Mouse (Mus musculus) limb, embryonic 14.5 days (tissue): ENCODE measurements at regions not wholly inside any gene's neighbourhood (a gene's known extent, or its start where the extent isn't known, plus 50 kb on each side); places are given as distances from the start of the nearest gene placed in this dataset.

ENCODE experiments used
- ATAC-seq: fragments of 200-750 bp; cut with Nextera tagmentation; 2 replicates; pipeline ENCODE4 v1.8.0; 2017; ENCODE audit warnings: low read depth, moderate number of reproducible peaks, moderate TSS enrichment; ENCODE audit not compliant: low FRiP score
- DNase-seq: peaks from one replicate; pipeline ENCODE4 v3.0.0-alpha.2; 2015; ENCODE audit warnings: low spot score
- H3K27ac ChIP-seq: fragments of 300-500 bp; sonication (generic); replicated peaks from 2 replicates; pipeline ENCODE4 v1.5.1; 2014; ENCODE audit warnings: low read depth, mild to moderate bottlenecking, low read length, moderate library complexity, mixed read lengths
- H3K27me3 ChIP-seq: fragments of 300-500 bp; sonication (generic); 2 replicates; pipeline ENCODE4 v1.6.1; 2014; ENCODE audit warnings: low read length, mixed read lengths; ENCODE audit not compliant: control insufficient read depth, insufficient read depth
- H3K36me3 ChIP-seq: fragments of 300-500 bp; sonication (generic); 2 replicates; pipeline ENCODE4 v1.6.1; 2014; ENCODE audit warnings: mild to moderate bottlenecking, low read length, moderate library complexity, mixed read lengths; ENCODE audit not compliant: control insufficient read depth, insufficient read depth
- H3K4me1 ChIP-seq: fragments of 300-500 bp; sonication (generic); 2 replicates; pipeline ENCODE4 v1.6.1; 2014; ENCODE audit warnings: antibody characterized with exemption, low read length, mixed read lengths; ENCODE audit not compliant: control insufficient read depth, insufficient read depth
- H3K4me2 ChIP-seq: fragments of 300-500 bp; sonication (generic); replicated peaks from 2 replicates; pipeline ENCODE4 v1.6.1; 2014; ENCODE audit warnings: low read depth, mild to moderate bottlenecking, low read length, moderate library complexity; ENCODE audit not compliant: severe bottlenecking
- H3K4me3 ChIP-seq: fragments of 300-500 bp; sonication (generic); replicated peaks from 2 replicates; pipeline ENCODE4 v1.5.1; 2014; ENCODE audit warnings: low read length
- H3K9ac ChIP-seq: fragments of 300-500 bp; sonication (generic); 2 replicates; pipeline ENCODE4 v1.6.1; 2014; ENCODE audit warnings: mild to moderate bottlenecking, low read depth, low read length, moderate library complexity; ENCODE audit not compliant: severe bottlenecking
- H3K9me3 ChIP-seq: fragments of 300-500 bp; sonication (generic); 2 replicates; pipeline ENCODE4 v1.6.1; 2016; ENCODE audit warnings: low read length; ENCODE audit not compliant: control insufficient read depth
- POLR2A ChIP-seq: fragments of 200-500 bp; IDR thresholded peaks from 2 replicates; pipeline ENCODE4 v1.8.0; 2012; ENCODE audit warnings: inconsistent platforms, mild to moderate bottlenecking, moderate library complexity, borderline replicate concordance; ENCODE audit not compliant: insufficient read depth, insufficient read length; ENCODE audit errors: extremely low read depth
- WGBS: fragments of 180-500 bp; shearing (Covaris S2); extraction: QIAGEN DNeasy Blood & Tissue Kit; methylation state at CpG from one replicate; pipeline ENCODE4 v1.1.7; 2014; 5-methylcytosine and 5-hydroxymethylcytosine counted together

DNA sequence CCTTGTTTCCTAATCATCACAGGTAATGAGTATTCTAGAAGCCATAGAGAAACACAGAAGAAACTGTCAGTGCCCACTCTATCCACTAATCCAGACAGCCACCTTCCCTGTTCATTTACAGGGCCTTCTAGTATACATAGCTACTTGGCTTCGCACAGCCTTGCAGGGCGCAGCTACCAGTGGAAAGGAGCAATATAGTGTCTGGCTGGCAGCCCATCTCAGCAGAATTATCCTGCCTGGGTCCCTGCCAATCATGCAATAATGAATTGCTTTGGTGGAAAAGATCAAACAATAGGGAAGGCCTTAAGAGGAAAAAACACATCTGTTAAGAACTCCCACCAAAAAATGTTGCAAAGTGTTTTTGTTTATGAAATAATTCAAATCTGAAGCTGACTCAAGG, 319.8 kb upstream of the Btbd3 start:
- Histone ChIP-seq H3K4me1 (no peaks in the 10 kb centered on the region), H3K27me3 (no peaks in the 10 kb centered on the region), H3K9me3 (no peaks in the 10 kb centered on the region), H3K27ac (no peak overlapping the region), H3K9ac (no peak overlapping the region), H3K4me2 (no peak overlapping the region), H3K36me3 (no peaks in the 10 kb centered on the region), H3K4me3 (no peak overlapping the region)
- ATAC-seq (no peak), DNase-seq (no peak)
- 49% methylated on average over 2 of the region's 2 CpGs for WGBS
- no peak for TF ChIP-seq POLR2A

DNA sequence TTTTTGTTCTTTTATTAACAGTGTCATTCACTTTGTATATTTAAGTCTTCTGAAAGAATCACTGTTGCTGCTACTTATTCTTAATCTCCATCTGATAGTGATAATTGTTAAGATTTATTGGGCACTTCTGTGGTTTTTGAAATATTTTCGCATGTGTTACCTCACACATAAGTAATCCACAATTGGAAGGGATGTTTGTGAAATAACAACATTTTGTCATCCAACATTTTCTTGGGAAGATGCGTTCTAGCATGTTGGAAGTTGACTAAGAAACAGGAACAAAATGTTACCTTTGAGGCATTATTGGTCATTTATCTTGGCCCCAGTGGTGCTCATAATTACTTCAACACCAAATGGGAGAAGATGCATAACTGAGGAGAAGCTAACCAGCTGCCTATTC, 323.4 kb upstream of the Btbd3 start:
- Histone ChIP-seq H3K27me3 (no peaks in the 10 kb centered on the region), H3K4me3 (no peak overlapping the region), H3K36me3 (no peaks in the 10 kb centered on the region), H3K9me3 (no peaks in the 10 kb centered on the region), H3K9ac (no peak overlapping the region), H3K27ac (no peak overlapping the region), H3K4me2 (no peak overlapping the region), H3K4me1 (no peaks in the 10 kb centered on the region)
- no peak for DNase-seq
- ATAC-seq: no peak
- TF ChIP-seq POLR2A: no peak
- 92% methylated on average over 2 of the region's 2 CpGs for WGBS

DNA sequence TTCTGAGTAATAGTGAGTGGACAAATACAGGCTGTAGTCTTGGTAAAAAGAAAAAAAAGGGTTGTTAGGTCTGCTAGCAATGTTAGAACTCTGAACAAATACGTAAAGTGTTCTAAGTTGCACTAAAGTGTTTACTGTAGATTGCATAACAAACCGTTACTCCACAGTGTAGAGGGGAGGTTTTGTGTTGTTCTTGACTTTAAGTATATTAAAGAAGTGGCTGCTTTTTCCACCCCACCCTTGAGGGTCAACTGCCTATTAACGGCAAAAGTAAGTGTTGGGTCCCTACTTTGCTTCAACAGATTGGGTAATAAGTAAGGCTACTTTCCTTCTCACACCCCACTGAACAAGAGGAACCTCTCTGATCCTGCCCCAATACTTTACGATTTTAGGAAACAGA, 323.9 kb upstream of the Btbd3 start:
- ATAC-seq (no peak), DNase-seq (no peak)
- 85% methylated on average over 4 of the region's 4 CpGs for whole genome bisulfite sequencing
- H3K9me3 ChIP-seq: no peaks in the 10 kb centered on the region
- H3K36me3 ChIP-seq: no peaks in the 10 kb centered on the region
- H3K9ac ChIP-seq: no peak overlapping the region
- no peak for TF ChIP-seq POLR2A
- H3K4me2 ChIP-seq: no peak overlapping the region
- H3K4me1 ChIP-seq: no peaks in the 10 kb centered on the region
- no peak overlapping the region for H3K27ac ChIP-seq
- H3K4me3 ChIP-seq: no peak overlapping the region
- H3K27me3 ChIP-seq: no peaks in the 10 kb centered on the region

DNA sequence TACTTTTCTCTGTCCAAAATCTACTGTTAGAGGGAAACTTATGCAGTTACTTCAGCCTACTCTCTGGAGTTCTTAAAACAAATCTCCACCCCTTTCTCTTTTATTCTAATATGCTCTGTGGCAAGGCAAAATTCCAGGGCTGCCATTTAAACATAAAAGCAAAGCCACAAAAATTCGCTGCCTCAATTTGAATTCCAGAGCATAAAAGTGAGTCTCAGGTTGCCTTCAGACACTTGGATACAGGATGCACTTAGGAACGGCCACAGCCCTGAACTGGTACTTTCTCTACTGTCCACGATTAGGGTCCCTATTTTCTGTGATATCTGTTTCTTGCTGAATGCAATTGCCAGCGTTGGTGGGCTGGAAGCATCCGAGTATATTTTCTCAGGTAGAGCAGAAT, 330.9 kb upstream of the Btbd3 start:
- no peak for TF ChIP-seq POLR2A
- 0 out of 2 replicates have a peak, but pooled peaks have one; percentile 26 for ATAC-seq
- no peaks in the 10 kb centered on the region for H3K27me3 ChIP-seq
- no peak overlapping the region for H3K4me2 ChIP-seq
- H3K4me3 ChIP-seq: no peak overlapping the region
- WGBS: 46% methylated on average over 5 of the region's 5 CpGs
- no peaks in the 10 kb centered on the region for H3K36me3 ChIP-seq
- H3K9ac ChIP-seq: no peak overlapping the region
- no peaks in the 10 kb centered on the region for H3K9me3 ChIP-seq
- H3K4me1 ChIP-seq: peaks cover 4% of the 10 kb centered on the region; the same call in 1 of the 2 replicates
- DNase-seq: peak; percentile 55
- H3K27ac ChIP-seq: no peak overlapping the region

DNA sequence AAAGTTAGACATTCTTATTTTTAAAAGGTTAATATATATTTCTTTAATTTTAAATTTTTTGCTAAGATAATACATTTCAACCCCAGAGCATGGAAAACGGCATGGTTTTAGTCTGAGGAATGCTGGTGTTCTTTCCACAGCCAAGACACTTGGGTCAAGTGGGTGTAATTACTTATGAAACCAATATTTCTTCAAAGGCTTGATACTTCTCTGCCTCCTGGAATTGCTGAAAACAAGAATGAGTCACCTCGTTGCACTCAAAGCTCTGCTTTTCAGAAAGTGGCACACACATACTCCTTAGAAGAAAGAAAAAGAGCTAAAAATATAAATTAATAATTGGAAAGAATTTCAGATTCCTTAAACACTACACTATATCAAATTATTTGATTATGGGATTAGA, 331.8 kb upstream of the Btbd3 start:
- WGBS: 58% methylated on average over 2 of the region's 2 CpGs
- Histone ChIP-seq H3K4me3 (no peak overlapping the region), H3K27me3 (no peaks in the 10 kb centered on the region), H3K36me3 (no peaks in the 10 kb centered on the region), H3K4me1 (peaks cover 4% of the 10 kb centered on the region; the same call in 1 of the 2 replicates), H3K4me2 (no peak overlapping the region), H3K9ac (no peak overlapping the region), H3K9me3 (no peaks in the 10 kb centered on the region), H3K27ac (no peak overlapping the region)
- no peak for TF ChIP-seq POLR2A
- DNase-seq: no peak
- no peak for ATAC-seq

DNA sequence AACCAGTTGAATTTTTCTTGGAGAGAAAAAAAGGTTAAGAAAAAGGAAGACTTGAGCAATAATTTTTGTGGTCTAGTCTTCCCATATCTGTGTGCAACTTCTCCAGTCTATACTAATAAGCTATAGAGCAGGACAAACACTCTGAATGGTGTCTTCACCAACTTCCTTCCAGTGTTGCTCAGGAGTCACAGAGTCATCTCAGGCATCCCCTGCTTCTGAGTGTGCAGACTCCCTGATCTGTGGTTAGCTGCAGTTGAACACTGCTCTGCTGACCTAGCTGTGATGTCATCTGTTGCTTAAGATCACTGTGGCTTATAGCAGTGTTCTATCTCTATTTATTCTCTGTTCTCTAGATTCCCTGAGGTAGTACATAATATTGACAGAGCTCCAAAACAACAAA, 357.9 kb upstream of the Btbd3 start:
- Histone ChIP-seq H3K27me3 (no peaks in the 10 kb centered on the region), H3K4me1 (no peaks in the 10 kb centered on the region), H3K27ac (no peak overlapping the region), H3K4me2 (no peak overlapping the region), H3K9me3 (no peaks in the 10 kb centered on the region), H3K9ac (no peak overlapping the region), H3K36me3 (no peaks in the 10 kb centered on the region), H3K4me3 (no peak overlapping the region)
- ATAC-seq (no peak), DNase-seq (no peak)
- no peak for TF ChIP-seq POLR2A
